Mouse (Mus musculus) cerebellum, adult 9-11 months (tissue): ENCODE measurements around the gene Cd151.

Source experiments
- DNase-seq: peaks from one replicate; pipeline ENCODE4 v3.0.0; 2022

Gene Cd151

GRCm38 (mm10) chr7:141502556-141502905, 35.3 kb downstream of the Cd151 start:
- peak; percentile 88 for DNase-seq

- no peak for DNase-seq
Measured at GRCm38 (mm10) chr7:141506278-141506677, 39.1 kb downstream of the Cd151 start.

DNA sequence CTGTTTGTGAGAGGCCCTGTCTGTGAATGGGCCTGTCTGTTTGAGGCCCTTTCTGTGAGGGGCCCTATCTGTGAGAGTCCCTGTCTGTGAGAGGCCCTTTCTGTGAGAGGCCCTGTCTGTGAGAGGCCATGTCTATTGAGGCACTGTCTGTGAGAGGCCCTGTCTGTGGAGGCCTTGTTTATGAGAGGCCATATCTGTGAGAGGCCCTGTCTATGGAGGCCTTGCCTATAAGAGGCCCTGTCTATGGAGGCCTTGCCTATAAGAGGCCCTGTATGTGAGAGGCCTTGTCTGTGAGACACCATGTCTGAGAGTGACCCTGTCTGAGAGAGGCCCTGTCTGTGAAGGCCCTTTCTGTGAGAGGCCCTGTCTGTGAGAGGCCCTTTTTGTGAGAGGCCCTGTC, 41.0 kb downstream of the Cd151 start:
- no peak for DNase-seq

DNA sequence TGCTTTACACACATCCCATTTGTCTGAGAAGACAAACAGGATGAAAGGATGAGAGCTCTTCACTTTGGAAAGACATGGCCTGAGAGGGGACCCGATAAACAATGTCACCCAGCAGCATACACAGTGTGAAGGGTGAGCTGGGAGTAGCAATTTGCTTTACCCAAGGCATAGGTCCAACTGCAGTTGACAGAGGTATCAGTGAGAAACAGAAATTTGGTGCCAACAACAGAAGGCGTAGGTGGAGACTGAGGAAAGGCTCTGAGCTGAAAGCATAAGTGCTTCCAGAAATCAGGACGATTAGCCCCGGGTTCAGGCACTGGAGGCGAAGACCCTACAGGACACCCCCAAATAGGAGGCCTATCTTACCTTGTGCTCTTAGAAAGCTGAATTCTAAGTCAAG, 43.0 kb downstream of the Cd151 start:
- peak; percentile 76 for DNase-seq

DNA sequence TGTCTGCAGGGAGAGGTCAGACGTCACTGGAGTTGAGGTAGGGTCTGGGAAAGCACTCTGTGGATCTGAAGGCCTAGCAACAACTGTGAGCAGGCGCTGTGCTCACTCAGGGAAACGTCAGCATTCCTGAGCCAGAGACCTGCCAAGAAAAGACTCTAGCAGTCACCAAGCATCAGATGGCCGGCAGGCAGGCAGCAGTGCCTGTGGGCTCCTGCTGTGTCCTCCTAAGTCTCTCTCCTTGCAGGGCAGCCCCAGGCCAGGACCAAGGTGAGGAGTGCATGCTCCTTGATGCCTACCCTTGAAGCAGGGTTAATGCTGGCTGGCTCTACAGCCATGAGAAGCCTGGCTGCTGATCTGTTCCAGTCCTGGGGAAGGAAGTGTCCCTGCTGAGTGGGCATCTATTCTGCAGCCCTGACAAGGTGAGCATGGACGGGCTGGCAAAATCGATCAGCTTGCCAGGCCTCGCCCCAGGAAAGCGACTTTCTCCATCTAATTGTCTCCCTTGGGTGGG, 43.5 kb downstream of the Cd151 start:
- peak; percentile 81 for DNase-seq

DNA sequence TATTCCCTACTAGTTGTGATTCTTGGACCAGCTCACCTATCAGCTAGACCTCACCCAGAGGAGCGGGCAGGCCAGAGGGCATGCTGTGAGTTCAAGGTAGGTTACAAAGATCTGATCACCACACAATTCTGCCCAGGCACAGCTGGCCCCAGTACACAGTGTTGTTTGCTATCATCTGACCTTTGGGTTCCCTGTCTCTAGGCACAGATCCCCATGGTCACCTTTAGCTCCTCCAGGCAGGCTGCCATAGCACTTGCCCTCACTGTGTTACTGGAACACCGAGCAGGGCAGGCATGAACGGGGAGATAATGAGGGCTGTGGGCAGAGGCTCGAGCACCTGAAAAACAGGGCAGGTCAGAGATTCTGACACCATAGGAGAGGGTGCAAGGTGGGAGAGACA, 50.4 kb downstream of the Cd151 start:
- DNase-seq, result no peak

DNA sequence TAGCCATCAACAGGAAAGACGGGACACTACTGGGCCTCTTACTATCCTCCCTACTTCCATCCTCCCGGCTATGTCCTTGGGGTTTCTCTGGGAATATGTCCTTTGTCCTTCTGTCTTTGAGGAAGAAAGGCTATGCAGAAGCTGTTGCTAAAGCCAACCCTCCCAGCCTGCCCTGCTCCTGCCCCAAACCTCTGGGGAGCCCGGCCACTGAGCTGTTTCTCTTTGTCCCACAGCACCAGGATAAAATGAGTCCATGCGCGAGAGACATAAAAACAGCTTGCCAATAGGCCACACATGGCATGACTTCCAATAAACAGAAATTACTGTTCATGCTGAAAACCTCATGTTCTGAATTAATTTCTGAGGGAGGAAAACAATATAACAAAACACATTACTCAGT, 51.1 kb downstream of the Cd151 start:
- DNase-seq, result no peak

- no peak for DNase-seq
Measured at GRCm38 (mm10) chr7:141518926-141519325, 51.7 kb downstream of the Cd151 start.

DNA sequence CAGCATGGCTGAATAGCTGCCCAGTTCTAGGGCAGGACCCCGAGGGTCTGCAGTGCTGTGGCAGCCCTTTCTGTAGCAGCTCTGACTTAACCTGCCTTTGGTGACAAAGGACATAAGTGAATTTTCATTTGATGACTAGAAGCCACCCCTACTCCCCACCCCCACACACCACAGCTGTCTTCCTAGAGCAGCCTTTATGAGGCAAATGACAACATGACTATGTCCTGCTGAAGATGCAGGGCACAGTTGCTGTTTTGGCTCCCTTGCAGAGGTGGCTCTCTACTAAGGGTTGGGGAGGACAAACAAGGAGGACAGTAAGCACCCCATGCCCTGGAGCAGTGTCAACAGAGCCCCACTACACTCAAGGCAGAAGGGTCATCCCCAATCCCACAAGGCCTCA, 52.6 kb downstream of the Cd151 start:
- no peak for DNase-seq
